Mouse (Mus musculus): ENCODE data around the gene Timp1. TPM values are rescaled to one million over a fixed set of nuclear protein-coding genes. Genes with fewer than 3 reads are reported as not detected.

Timp1 gene
- polyA plus RNA-seq (2014; fragmentation: Nextera tagmentation; extraction: Ambion mirVana), result 10.6 and 13.5 TPM in 2 replicates

GRCm38 (mm10) chrX:20869962-20870513 is at the start of gene Timp1:
Timp1 (plus strand) TSS chrX:20870166.
- Histone ChIP-seq H3K36me3 (ENCODE audit: control insufficient read depth, insufficient read depth, low read length) (no peaks in the 10 kb centered on the region), H3K9me3 (ENCODE audit: control insufficient read depth, low read length) (no peaks in the 10 kb centered on the region), H3K27ac (ENCODE audit: low read depth, low read length) (no peak within 1 kb of the TSS), H3K27me3 (ENCODE audit: control insufficient read depth, insufficient read depth, low read length) (no peaks in the 10 kb centered on the region), H3K4me1 (ENCODE audit: control insufficient read depth, insufficient read depth, low read length) (no peaks in the 10 kb centered on the region), H3K4me3 (ENCODE audit: low read depth, low read length) (0 out of 2 replicates have a peak within 1 kb of the TSS, but pooled peaks have one; percentile 0), H3K9ac (ENCODE audit: low read length) (no peak within 1 kb of the TSS), H3K4me2 (ENCODE audit: low read depth) (peak within 1 kb of the TSS; percentile 13; the same call in 1 of the 2 replicates)
- 21% methylated on average over 18 of the region's 18 CpGs for WGBS
- ATAC-seq (ENCODE audit: insufficient read depth, low FRiP score, low TSS enrichment) (no peak), DNase-seq (ENCODE audit: low spot score) (peak; percentile 47)

- Histone ChIP-seq H3K9me3 (ENCODE audit: control insufficient read depth, low read length) (no peaks in the 10 kb centered on the region), H3K4me3 (ENCODE audit: low read depth, low read length) (no peak overlapping the region), H3K27ac (ENCODE audit: low read depth, low read length) (no peak overlapping the region), H3K36me3 (ENCODE audit: control insufficient read depth, insufficient read depth, low read length) (no peaks in the 10 kb centered on the region), H3K9ac (ENCODE audit: low read length) (no peak overlapping the region), H3K27me3 (ENCODE audit: control insufficient read depth, insufficient read depth, low read length) (no peaks in the 10 kb centered on the region), H3K4me1 (ENCODE audit: control insufficient read depth, insufficient read depth, low read length) (no peaks in the 10 kb centered on the region), H3K4me2 (ENCODE audit: low read depth) (no peak overlapping the region)
- ATAC-seq (ENCODE audit: insufficient read depth, low FRiP score, low TSS enrichment) (no peak; the same call in 1 of the 2 replicates), DNase-seq (ENCODE audit: low spot score) (peak; percentile 28)
- WGBS, result 34% methylated on average over 5 of the region's 5 CpGs
Observed at GRCm38 (mm10) chrX:20828934-20829333, 41.0 kb upstream of the Timp1 start.

GRCm38 (mm10) chrX:20847232-20847631 is 22.7 kb upstream of the Timp1 start:
- ATAC-seq (ENCODE audit: insufficient read depth, low FRiP score, low TSS enrichment) (no peak), DNase-seq (ENCODE audit: low spot score) (no peak)
- no peaks in the 10 kb centered on the region for H3K27me3 ChIP-seq (ENCODE audit: control insufficient read depth, insufficient read depth, low read length)
- H3K9ac ChIP-seq (ENCODE audit: low read length), result no peak overlapping the region
- H3K9me3 ChIP-seq (ENCODE audit: control insufficient read depth, low read length), result no peaks in the 10 kb centered on the region
- H3K4me1 ChIP-seq (ENCODE audit: control insufficient read depth, insufficient read depth, low read length), result no peaks in the 10 kb centered on the region
- no peak overlapping the region for H3K27ac ChIP-seq (ENCODE audit: low read depth, low read length)
- no peak overlapping the region for H3K4me2 ChIP-seq (ENCODE audit: low read depth)
- no peaks in the 10 kb centered on the region; the same call in 1 of the 2 replicates for H3K36me3 ChIP-seq (ENCODE audit: control insufficient read depth, insufficient read depth, low read length)
- WGBS, result 85% methylated on average over 3 of the region's 3 CpGs
- H3K4me3 ChIP-seq (ENCODE audit: low read depth, low read length), result no peak overlapping the region

GRCm38 (mm10) chrX:20847816-20848215 is 22.1 kb upstream of the Timp1 start:
- Histone ChIP-seq H3K27me3 (ENCODE audit: control insufficient read depth, insufficient read depth, low read length) (no peaks in the 10 kb centered on the region), H3K36me3 (ENCODE audit: control insufficient read depth, insufficient read depth, low read length) (no peaks in the 10 kb centered on the region; the same call in 1 of the 2 replicates), H3K9ac (ENCODE audit: low read length) (no peak overlapping the region), H3K4me3 (ENCODE audit: low read depth, low read length) (0 out of 2 replicates have a peak overlapping the region, but pooled peaks have one; percentile 61), H3K4me2 (ENCODE audit: low read depth) (peak overlapping the region; percentile 25), H3K27ac (ENCODE audit: low read depth, low read length) (peak overlapping the region; percentile 14; the same call in 1 of the 2 replicates), H3K9me3 (ENCODE audit: control insufficient read depth, low read length) (no peaks in the 10 kb centered on the region), H3K4me1 (ENCODE audit: control insufficient read depth, insufficient read depth, low read length) (no peaks in the 10 kb centered on the region)
- 15% methylated on average over 2 of the region's 2 CpGs for WGBS
- ATAC-seq (ENCODE audit: insufficient read depth, low FRiP score, low TSS enrichment) (peak; percentile 58), DNase-seq (ENCODE audit: low spot score) (no peak)

- DNase-seq (ENCODE audit: low spot score) (peak; percentile 87), ATAC-seq (ENCODE audit: insufficient read depth, low FRiP score, low TSS enrichment) (peak; percentile 98)
- Histone ChIP-seq H3K4me1 (ENCODE audit: control insufficient read depth, insufficient read depth, low read length) (no peaks in the 10 kb centered on the region), H3K4me3 (ENCODE audit: low read depth, low read length) (peak overlapping the region; percentile 61), H3K27me3 (ENCODE audit: control insufficient read depth, insufficient read depth, low read length) (no peaks in the 10 kb centered on the region), H3K9ac (ENCODE audit: low read length) (peak overlapping the region; percentile 62), H3K27ac (ENCODE audit: low read depth, low read length) (peak overlapping the region; percentile 14; the same call in 1 of the 2 replicates), H3K4me2 (ENCODE audit: low read depth) (peak overlapping the region; percentile 59), H3K9me3 (ENCODE audit: control insufficient read depth, low read length) (no peaks in the 10 kb centered on the region), H3K36me3 (ENCODE audit: control insufficient read depth, insufficient read depth, low read length) (no peaks in the 10 kb centered on the region; the same call in 1 of the 2 replicates)
- WGBS, result 25% methylated on average over 42 of the region's 42 CpGs
Observed at GRCm38 (mm10) chrX:20848256-20848984, 21.5 kb upstream of the Timp1 start.

GRCm38 (mm10) chrX:20853794-20854193 is 16.2 kb upstream of the Timp1 start:
- no peaks in the 10 kb centered on the region for H3K4me1 ChIP-seq (ENCODE audit: control insufficient read depth, insufficient read depth, low read length)
- WGBS, result 96% methylated on average over 7 of the region's 7 CpGs
- no peak for DNase-seq (ENCODE audit: low spot score)

GRCm38 (mm10) chrX:20861453-20862104 is 8.4 kb upstream of the Timp1 start:
- no peaks in the 10 kb centered on the region for H3K27me3 ChIP-seq (ENCODE audit: control insufficient read depth, insufficient read depth, low read length)
- no peak overlapping the region for H3K4me3 ChIP-seq (ENCODE audit: low read depth, low read length)
- H3K9ac ChIP-seq (ENCODE audit: low read length), result no peak overlapping the region
- ATAC-seq (ENCODE audit: insufficient read depth, low FRiP score, low TSS enrichment) (no peak), DNase-seq (ENCODE audit: low spot score) (no peak)
- 61% methylated on average over 5 of the region's 5 CpGs for WGBS
- no peaks in the 10 kb centered on the region for H3K36me3 ChIP-seq (ENCODE audit: control insufficient read depth, insufficient read depth, low read length)
- H3K4me1 ChIP-seq (ENCODE audit: control insufficient read depth, insufficient read depth, low read length), result no peaks in the 10 kb centered on the region
- no peak overlapping the region for H3K4me2 ChIP-seq (ENCODE audit: low read depth)
- no peak overlapping the region for H3K27ac ChIP-seq (ENCODE audit: low read depth, low read length)
- H3K9me3 ChIP-seq (ENCODE audit: control insufficient read depth, low read length), result no peaks in the 10 kb centered on the region

More at GRCm38 (mm10) chrX:20853794-20854193, 16.2 kb upstream of the Timp1 start:
- Histone ChIP-seq H3K9me3 (ENCODE audit: control insufficient read depth, low read length) (no peaks in the 10 kb centered on the region), H3K9ac (ENCODE audit: low read length) (no peak overlapping the region), H3K27ac (ENCODE audit: low read depth, low read length) (no peak overlapping the region), H3K36me3 (ENCODE audit: control insufficient read depth, insufficient read depth, low read length) (no peaks in the 10 kb centered on the region; the same call in 1 of the 2 replicates), H3K4me3 (ENCODE audit: low read depth, low read length) (no peak overlapping the region), H3K27me3 (ENCODE audit: control insufficient read depth, insufficient read depth, low read length) (no peaks in the 10 kb centered on the region), H3K4me2 (ENCODE audit: low read depth) (no peak overlapping the region)
- no peak for ATAC-seq (ENCODE audit: insufficient read depth, low FRiP score, low TSS enrichment)

- Histone ChIP-seq H3K27ac (ENCODE audit: low read depth, low read length) (no peak overlapping the region), H3K9me3 (ENCODE audit: control insufficient read depth, low read length) (no peaks in the 10 kb centered on the region), H3K4me1 (ENCODE audit: control insufficient read depth, insufficient read depth, low read length) (no peaks in the 10 kb centered on the region), H3K4me3 (ENCODE audit: low read depth, low read length) (no peak overlapping the region), H3K36me3 (ENCODE audit: control insufficient read depth, insufficient read depth, low read length) (no peaks in the 10 kb centered on the region), H3K9ac (ENCODE audit: low read length) (no peak overlapping the region), H3K4me2 (ENCODE audit: low read depth) (no peak overlapping the region), H3K27me3 (ENCODE audit: control insufficient read depth, insufficient read depth, low read length) (no peaks in the 10 kb centered on the region)
- WGBS, result 39% methylated on average over 26 of the region's 29 CpGs
- DNase-seq (ENCODE audit: low spot score) (no peak), ATAC-seq (ENCODE audit: insufficient read depth, low FRiP score, low TSS enrichment) (0 out of 2 replicates have a peak, but pooled peaks have one; percentile 25)
Observed at GRCm38 (mm10) chrX:20862105-20863065, 7.6 kb upstream of the Timp1 start.
